Mouse (Mus musculus) kidney, adult 11 months (tissue): ENCODE measurements around the gene Odf3l2.

ENCODE experiments used
- DNase-seq: peaks from one replicate; pipeline ENCODE4 v3.0.0; 2022

Gene Odf3l2

DNA sequence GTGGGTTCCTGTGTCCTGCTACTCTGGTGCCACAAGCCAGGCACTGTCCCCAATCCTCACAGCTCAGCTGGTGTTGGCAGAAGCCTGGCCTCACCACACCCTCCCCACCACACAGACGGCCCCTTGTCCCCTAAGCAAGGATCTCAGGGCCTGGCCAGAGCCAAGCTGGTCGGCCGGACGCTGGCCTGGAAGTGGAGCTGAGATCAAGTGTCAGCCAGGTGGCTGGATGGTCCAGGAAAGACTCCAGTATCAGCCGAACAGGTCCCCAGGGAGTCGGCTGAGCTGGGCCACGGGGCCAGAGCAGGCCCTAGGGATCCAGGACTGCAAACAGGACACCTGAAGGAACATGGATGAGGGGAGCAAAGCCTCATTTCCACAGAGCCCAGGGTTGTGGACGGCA lies at the start of gene Odf3l2:
Gene Odf3l2 (minus strand): TSS at position 28 of the 400 bp plus-strand sequence.
- DNase-seq: no peak

DNA sequence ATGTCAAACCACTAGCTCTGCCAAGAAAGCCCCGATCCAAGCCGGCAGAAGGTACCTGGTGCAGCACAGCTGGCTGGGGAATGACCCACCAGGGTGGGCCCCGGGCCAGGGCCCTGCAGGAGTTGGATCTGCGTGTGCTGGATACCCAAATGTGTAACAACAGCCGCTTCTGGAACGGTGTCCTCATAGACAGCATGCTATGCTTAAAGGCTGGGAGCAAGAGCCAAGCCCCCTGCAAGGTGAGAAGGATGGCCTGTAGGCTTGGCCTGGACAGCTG lies 48.8 kb upstream of the Odf3l2 start:
- DNase-seq: no peak

DNA sequence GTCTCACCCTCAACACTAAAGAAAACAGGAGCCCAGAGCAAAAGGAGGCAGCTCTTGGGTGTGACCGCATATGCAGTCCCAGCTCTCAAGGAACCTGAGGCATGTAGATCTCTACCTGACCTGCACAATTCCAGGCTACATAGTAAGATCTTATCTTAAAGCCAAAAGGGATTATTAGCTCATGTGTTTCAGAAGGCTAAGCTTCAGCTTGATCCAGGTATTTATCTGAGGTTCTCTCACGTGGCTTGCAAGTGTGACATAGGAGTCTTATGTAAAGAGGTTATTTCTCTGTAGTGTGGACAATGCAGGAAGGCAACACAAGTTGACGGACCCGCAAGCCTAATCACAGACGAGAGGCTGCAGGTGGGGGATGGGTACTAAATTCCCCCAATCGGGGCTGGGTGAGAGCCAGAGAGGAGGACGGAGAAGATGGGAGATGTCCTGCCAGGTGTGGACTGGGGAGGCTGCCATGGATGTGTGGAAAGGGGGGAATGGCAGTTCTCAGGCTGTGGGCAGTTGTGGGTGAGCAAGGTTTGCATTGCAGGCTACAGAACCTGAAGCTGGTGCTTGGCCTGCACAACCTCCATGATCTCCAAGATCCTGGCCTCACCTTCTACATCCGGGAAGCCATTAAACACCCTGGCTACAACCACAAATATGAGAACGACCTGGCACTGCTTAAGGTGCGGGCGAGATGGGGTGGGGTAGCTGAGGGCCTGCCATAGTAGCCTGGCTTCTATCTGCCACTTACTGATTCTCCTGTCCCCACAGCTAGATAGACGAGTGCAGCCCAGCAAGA lies 48.2 kb upstream of the Odf3l2 start:
- DNase-seq: no peak

DNA sequence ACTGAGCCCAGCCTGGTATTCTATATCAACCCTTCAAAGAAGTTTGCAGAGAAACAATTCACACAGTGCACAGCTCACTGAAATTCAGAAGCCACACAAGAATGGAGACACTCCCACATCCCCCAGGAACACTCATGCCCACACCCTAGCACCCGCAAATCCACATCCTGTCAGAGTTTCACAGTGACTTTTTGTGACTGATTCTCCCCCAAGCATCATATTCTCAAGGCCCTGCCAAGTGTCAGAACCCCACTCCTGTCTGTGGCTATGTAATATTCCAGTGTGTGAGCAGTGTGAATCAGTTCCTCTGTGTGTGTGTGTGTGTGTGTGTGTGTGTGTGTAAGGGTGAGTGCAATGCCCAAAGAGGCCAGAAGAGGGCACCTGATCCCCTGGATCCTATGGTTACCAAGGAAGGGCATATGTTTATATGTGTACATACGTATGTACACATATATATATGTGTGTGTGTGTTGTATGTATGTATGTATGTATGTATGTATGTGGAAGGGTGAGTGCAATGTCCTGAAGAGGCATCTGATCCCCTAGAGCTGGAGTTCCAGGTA lies 46.5 kb upstream of the Odf3l2 start:
- DNase-seq: no peak

DNA sequence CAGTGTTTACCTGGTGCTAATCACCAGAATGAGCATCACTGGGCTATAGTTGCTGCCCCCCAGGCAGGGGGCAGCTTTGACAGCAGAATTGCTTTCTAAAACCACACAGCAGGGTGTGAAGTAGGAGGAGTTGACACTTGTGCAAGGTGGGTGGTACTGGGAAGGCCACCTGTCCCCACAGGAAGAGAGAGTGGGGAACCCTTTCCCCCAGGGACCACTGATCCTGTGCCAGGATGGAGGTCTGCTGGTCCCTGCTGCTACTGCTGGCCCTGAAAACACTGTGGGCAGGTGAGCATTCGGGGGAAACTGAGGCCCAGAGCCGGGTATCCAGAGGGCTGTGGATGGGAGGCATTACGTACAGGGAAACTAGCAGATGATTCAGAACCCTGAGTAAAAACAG lies 43.6 kb upstream of the Odf3l2 start:
- DNase-seq: no peak

DNA sequence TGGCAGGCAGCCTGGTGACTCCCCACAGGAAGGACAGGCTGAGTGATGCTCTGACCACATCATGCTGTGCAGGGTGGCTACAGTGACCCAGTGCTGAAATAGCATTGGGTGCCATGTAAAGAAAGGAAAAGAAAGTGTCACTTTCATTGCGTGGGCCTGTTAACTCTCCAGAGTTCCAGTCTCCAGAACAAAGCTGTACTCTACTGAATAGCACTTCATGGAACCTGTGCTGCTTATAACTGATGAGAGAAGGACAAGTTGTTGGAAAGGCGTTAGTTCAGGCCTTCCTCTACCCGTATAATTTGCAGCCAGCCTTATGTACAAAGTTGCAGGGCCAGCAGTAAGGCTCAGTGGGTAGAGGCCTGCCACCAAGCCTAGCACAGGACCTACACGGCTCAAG lies 43.2 kb upstream of the Odf3l2 start, which contains the start of gene Gzmm:
Gene Gzmm (plus strand): TSS at position 301 of the 400 bp plus-strand sequence.
- DNase-seq: no peak

DNA sequence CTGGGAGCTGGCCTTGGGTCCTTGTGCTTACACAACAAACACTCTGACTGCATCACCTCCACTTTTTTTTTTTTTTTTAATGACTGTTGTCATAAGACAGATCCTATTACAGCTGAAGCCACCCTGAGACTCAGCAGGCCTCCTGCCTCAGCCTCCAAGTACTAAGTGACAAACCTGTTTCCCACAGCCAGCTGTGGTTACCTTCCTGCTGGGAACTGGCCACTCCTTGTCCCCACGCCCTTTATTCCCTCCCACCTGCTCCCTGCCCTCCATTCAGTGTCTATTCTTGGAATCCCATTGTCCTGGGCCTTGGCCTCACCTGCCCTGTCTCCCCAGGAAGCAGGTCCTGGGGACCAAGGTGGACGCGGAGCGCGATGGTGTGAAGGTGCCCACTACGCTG lies 42.0 kb upstream of the Odf3l2 start:
- DNase-seq: no peak

DNA sequence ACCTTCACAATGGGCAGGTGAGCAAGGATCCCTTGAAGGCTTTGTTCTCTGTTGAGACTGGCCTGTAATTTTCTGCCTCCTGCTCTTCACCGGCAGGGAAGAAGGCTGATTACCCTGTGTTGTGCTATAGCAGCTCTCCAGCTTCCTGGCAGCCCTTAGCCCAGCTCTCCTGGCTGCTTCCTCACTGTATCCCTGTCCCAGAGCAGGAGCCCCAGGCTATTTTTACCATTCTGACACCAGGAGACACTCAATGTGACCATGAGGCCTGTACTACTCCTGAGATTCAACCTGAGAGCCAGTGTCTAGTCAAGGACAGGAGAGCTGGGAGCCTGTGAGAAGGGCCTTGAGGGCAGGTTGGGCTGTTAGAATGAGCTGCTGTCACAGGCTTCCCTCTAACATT lies 41.2 kb upstream of the Odf3l2 start:
- DNase-seq: no peak

DNA sequence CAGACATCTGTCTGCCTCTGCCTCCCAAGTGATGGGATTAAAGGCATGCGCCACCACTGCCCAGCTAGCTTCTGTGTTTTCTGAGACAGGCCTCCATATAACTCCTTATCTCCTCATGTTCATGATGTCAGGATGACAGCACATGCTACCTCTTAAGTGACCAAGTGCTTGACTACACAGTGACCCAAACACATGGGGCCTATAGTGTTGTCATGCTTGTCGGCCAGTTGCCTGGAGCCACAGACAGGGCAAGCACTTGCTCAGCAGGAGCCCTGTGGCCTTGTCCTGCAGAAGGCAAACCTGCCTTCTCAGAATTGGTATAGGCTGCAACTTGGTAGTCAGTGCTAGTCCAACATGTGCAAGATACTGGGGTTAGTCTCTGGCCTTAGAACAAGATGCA lies 40.7 kb upstream of the Odf3l2 start:
- no peak for DNase-seq

DNA sequence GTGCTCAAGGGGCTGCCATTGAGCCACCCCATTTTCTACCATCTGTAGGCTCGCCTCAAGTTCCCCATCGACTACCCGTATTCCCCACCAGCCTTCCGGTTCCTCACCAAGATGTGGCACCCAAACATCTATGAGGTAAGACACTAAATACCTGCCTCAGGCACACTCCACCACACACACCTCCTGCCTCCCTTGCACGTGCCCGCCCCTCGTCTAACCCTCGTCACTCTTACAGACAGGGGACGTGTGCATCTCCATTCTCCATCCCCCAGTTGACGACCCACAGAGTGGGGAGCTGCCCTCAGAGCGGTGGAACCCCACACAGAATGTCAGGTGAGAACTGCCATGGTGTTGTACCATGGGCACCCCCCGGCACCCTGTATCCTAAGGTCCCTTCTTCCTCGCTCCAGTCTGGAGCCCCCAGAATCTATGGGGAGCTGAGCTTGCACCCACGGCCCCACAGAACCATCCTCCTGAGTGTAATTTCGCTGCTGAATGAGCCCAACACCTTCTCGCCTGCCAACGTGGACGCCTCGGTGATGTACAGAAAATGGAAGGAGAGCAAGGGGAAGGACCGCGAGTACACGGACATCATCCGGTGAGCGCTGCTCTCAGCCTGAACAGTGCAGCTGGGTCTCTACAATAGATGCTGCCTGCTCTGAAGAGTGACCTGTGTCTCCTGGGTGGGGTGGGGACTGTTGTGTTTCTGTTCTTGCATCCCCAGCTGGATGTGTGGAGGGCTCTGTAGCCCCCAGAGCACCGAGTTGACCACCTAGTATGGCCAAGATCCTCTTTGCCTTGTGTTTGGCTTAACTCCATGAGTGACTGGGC lies 39.4 kb upstream of the Odf3l2 start:
- no peak for DNase-seq

DNA sequence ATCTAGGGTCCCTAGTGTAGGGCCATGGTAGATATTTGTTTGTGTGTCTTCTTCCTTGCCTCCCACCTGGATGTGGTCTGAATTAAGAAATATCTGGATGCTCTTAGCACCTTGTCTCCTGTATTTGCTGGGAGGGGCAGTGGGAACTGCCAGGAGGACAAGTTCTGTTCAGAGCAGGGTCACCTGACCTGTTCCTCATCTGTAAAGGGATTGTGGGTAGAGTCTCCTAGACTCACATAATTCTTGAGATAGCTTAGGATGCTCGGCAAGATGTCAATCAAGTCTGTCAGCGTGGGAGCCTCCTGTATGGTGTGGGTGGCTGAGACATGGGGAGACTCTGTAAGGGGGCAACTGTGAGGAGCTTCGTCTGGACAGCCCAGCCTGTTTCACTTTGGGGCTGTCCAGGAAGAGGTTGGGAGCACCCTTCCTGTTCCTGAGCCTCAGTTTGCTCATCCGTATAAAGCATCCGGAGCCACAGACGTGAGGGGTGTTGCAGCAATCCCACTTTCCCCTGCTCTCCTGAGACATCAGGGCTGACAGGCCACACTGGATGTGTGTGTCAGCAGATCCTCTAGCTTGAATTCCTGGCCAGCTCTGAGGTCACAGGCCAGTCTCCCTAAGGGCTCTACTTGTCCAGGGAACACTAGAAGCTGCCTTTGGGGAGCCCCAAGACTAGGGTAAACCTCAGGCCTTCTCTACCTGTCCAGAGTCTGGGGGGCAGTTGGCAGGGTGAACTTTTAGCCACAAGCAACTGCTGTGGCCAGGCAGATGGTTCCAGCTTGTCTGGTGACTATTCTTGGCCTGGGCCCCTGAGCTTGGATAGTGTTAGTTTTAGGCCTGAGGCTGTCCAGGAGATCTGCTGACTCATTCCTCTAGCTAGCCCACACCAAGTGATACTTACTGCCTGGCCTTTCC lies 38.4 kb upstream of the Odf3l2 start:
- peak; percentile 49 for DNase-seq

DNA sequence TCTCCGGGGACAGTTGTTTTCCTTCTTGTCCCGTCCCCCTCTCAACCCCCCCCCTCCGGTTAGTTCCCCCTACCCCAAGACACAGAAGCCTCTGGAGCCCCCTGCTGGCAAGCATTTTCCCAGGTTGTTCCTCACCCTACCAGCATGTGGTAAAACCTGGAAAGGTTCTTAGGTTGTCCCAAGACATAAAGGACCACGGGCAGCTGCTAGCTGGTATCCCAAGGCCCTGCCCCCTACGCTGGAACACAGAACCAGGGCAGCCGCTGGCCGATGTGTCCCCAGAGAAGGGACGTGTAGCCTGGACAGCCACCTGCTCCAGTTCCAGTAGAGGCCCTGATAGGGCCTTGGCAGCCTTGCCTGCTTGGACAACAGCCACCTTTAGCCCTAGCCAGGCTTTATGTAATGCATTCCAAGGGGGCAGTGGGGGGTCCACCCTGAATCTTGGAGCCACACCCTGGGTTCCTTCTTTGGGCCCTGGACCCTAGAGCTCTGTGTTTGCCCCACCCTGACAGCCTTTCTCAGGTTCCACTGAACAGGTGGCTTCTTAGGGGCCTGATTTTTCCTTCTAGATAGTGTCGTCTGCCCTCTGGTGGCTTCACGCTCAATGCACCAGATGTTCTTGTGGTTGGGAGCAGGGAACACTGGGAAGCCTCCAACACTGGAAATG lies 37.5 kb upstream of the Odf3l2 start:
- DNase-seq: peak; percentile 75

DNA sequence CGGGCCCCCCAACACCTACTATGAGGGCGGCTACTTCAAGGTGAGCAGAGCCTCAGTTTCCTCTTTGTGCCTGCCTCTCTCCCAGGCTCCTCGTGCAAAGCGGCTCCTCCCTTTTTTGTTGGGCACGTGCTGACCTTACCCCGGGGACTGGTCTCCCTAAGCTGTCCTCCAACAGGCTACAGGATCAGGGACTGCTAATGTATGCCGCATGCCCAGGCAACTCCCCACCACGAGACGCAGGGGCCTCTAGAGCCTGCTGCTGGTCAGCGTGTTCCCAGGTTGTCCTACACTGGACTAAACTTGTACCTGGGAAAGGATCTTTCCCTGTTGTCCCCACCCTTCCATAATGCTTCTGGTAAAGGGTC lies 37.0 kb upstream of the Odf3l2 start:
- peak; percentile 63 for DNase-seq

DNA sequence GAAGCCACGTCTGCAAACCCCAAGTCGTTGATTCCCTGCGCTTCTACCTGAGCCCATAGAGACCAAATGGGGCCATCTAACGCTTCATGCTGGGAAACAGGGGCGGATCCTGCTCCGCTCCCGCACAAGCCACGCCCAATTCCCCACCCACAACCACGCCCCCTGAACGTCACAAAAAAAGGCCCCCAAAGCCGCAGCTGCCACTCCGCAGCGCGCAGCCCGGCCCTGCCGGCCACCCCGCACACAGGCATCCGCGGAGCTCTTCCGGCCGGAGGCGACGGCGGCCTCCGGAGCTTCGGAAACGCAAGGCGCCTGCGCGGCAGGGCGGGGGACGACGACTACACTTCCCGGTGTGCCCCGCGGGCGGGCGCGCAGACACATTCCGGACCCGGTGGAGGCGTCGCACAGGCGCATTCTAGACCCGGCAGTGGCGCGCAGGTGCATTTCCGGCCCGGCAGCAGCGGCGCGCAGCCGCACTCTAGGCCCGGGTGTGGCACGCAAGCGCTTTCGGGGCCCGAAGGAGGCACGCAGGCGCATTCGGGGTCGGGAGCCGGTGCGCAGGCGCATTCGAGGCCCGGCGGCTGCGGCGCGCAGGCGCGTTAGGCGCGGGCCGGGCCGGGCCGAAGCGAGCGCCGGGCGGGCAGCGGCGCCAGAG lies 36.2 kb upstream of the Odf3l2 start, which contains the start of gene Cdc34:
Gene Cdc34 (plus strand): TSS at position 605 of the 655 bp plus-strand sequence.
- DNase-seq: peak; percentile 100

DNA sequence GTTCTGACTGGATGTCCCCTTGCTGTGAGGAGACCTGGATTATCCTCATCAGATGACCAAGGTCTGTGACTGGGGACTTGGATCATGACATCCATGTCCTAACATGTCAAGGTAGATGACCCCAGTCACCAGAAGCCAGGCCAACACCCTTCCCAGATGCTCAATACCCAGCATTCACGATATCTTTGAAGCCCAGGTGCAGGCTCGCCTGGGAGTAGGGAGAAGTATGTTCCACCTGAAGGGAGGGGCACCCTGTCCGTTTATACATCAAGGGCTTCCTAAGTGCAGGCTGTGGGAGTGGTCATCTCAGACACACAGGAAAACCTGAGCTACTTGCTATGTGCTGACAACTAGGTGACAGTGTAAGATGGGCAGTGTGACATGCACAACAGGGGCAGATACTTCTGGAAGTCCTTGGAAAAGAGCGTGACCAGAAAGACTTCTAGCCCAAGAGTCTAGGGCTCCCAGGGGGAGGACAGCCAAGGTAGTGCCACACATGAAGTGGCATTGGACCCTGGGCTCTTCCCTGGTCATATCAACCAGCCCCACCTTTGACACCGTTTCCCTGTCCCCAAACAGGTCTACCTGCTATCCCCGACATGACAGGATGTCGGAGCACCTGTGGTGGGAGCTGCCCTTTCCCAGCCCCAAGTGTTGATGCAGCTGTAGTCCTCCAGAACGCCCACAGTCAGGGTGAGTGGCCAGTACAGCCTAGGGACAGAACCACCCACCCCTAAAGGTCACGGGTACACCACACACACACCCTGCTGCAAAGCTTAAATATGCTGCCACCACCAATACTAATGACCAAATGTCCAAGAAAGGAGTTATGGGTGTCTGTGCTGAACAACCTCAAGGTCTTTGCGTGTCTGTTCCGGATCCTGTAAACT lies 35.3 kb upstream of the Odf3l2 start:
- DNase-seq: no peak

DNA sequence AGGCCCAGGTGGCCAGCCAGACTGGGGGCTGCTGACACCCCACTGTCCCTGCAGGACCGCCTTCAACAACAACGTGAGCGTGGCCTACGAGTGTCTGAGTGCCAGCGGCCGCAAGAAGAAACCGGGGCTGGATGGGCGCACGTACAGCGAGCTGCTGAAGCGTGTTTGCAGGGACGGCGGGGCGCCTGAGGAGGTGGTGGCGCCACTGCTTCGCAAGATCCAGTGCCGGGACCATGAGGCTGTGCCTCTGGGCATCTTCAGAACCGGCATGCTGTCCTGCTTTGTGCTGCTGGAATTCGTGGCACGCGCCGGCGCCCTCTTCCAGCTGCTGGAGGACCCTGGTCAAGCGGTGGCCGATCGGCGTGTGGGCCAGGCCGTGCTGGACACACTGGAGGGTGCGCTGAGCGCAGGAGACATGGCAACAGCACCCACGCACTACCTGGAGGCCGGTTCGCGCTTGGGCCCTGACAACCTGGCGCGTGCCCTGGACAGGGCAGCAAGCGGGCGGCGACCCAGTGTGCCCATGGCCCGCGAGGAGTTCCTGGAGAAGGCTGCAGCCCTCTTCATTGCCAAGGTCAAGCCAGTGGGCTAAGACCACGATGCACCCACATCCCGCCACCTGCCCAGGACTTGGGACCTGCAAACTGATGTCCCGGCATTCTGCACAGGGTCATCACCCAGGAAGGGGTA lies 30.0 kb upstream of the Odf3l2 start:
- DNase-seq: no peak

DNA sequence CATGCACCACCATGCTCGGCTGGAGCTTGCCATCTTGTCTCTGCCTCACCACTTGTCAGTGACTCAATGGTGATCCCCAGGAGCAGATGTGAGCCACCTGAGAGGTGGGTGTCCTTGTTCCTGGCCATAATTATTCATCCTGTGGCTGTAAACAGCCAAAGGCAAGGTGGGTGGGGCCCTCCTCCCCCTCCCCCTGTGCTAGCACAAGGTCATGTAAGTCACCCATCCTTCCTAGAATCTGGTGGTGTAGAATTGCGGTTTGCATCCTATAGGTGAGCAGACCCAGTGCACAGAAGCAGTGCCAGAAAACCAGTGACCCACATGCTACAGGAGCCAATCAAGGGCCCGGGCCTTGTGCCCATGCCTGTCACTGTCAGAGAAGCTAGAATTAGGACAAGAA lies 27.5 kb upstream of the Odf3l2 start:
- DNase-seq: no peak

DNA sequence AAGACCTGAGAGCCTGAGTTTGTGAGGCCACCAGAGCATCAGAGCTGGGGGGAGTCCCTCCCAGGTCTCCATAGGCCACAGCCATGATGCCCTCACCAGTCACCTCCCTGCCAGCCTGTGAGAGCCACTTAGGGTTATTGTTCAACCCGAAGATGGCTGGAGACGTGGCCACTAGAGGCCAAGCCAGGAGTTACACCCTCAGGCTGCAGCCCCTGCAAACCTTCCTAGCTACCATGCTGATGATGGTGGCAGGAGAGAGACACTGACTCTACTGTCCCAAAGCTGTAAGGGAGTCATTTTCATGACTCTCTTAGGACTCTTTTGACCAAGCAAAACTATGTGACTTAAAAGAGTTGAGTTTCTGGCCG lies 26.5 kb upstream of the Odf3l2 start:
- DNase-seq: no peak

DNA sequence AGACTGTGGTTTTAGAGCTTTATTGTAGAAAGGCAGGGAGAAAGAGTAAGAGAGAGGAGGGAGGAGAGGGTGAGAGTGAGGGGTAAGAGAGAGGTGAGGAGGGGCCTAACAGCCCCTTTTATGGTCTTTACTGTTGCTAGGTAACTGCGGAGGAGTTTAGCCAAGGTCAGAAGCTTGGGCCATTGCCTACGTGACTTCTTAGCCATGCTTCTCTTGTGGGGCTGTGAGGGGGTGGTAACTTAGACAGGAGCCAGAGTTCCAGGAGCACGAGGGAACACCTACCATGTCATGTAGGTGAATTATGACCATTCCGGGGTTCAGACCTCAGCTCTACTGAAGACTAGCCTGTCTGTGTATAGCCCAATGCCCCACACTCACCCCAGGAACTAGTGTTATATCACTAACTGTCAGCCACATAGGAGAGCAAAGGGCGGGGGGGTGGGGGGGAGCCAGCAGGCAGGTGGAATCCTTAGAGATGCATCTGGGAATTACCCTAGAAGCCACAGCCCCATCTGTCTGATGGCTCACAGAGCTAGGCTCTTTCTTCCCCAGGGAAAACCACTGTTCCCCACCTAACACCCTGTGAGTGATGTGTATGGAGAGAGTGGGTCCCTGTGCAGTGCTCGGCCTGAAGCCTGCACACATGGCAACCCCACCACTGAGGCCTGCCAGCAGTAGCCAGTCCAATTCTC lies 26.0 kb upstream of the Odf3l2 start:
- no peak for DNase-seq
